Mouse (Mus musculus): ENCODE results near the gene Lnpk. TPM values are rescaled to one million over a fixed set of nuclear protein-coding genes. Genes with fewer than 3 reads are reported as not detected.

Gene Lnpk
- polyA plus RNA-seq, 1 experiment from 2014 or later, result 24.9 TPM

DNA sequence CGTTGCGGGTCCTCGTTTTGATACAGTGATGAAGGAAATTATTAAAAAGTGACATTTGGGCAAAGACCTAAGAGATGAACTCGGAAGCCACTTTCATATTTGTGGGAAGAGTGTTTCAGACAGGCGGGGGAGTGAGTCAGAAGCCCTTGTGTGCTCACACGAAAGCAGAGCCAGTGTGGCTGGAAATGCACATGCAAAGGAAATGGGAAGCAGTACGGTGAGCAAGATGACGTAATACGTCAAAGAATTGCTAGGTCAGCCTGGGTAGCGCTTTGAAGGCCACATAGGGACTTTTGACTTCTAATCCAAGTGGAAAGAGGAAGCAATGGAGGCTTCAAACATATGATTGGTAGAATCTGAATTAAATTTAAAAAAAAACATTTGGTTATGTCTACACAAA is 96.6 kb downstream of the Lnpk start:
- no peak overlapping the region for H3K4me3 ChIP-seq
- H3K9ac ChIP-seq, result no peak overlapping the region
- H3K27me3 ChIP-seq (replicated peaks), result 0 out of 2 replicates have a peak, but pooled peaks cover 3% of the 10 kb centered on the region
- no peak overlapping the region for H3K4me2 ChIP-seq
- no peaks in the 10 kb centered on the region for H3K36me3 ChIP-seq
- no peak for ATAC-seq
- no peaks in the 10 kb centered on the region for H3K4me1 ChIP-seq
- no peak overlapping the region for H3K27ac ChIP-seq
- 68% methylated on average over 10 of the region's 10 CpGs for WGBS (ENCODE audit: insufficient replicate concordance)
- no peaks in the 10 kb centered on the region for H3K9me3 ChIP-seq (replicated peaks)

- Histone ChIP-seq H3K4me1 (no peaks in the 10 kb centered on the region), H3K9ac (no peak overlapping the region), H3K9me3 (replicated peaks) (no peaks in the 10 kb centered on the region), H3K36me3 (no peaks in the 10 kb centered on the region), H3K4me2 (no peak overlapping the region), H3K4me3 (no peak overlapping the region), H3K27me3 (replicated peaks) (0 out of 2 replicates have a peak, but pooled peaks cover 3% of the 10 kb centered on the region), H3K27ac (no peak overlapping the region)
- no peak for ATAC-seq
- WGBS (ENCODE audit: insufficient replicate concordance), result 75% methylated on average over 10 of the region's 10 CpGs
Measured at GRCm38 (mm10) chr2:74482086-74482485, 97.1 kb downstream of the Lnpk start.

Other genes with a start within 250 kb of the Lnpk start
- not detected in 2 replicates for gene Evx2, start 80.1 kb upstream of the Lnpk start, polyA plus RNA-seq (2016; fragmentation: Nextera tagmentation; extraction: Ambion mirVana)
- gene Hoxd13, start 88.9 kb upstream of the Lnpk start, polyA plus RNA-seq (2016; fragmentation: Nextera tagmentation; extraction: Ambion mirVana), result 0.10 TPM in 1 of 2 replicates, not detected in the other
- not detected in 2 replicates for gene Hoxd12, start 95.6 kb upstream of the Lnpk start, polyA plus RNA-seq (2016; fragmentation: Nextera tagmentation; extraction: Ambion mirVana)
- not detected in 2 replicates for gene Hoxd11, start 100.1 kb upstream of the Lnpk start, polyA plus RNA-seq (2016; fragmentation: Nextera tagmentation; extraction: Ambion mirVana)
- not detected in 2 replicates for gene Hoxd10, start 112.5 kb upstream of the Lnpk start, polyA plus RNA-seq (2016; fragmentation: Nextera tagmentation; extraction: Ambion mirVana)
- gene Hoxd9, start 118.3 kb upstream of the Lnpk start, polyA plus RNA-seq (2016; fragmentation: Nextera tagmentation; extraction: Ambion mirVana), result 0.06 TPM in 1 of 2 replicates, not detected in the other
- 0.11 and 0.14 TPM in 2 replicates for gene Hoxd8, start 125.2 kb upstream of the Lnpk start, polyA plus RNA-seq (2016; fragmentation: Nextera tagmentation; extraction: Ambion mirVana)
- gene Hoxd3, start 132.5 kb upstream of the Lnpk start, polyA plus RNA-seq (2016; fragmentation: Nextera tagmentation; extraction: Ambion mirVana), result 0.18 and 0.30 TPM in 2 replicates
- not detected in 2 replicates for gene Hoxd4, start 132.5 kb upstream of the Lnpk start, polyA plus RNA-seq (2016; fragmentation: Nextera tagmentation; extraction: Ambion mirVana)
- not detected in 2 replicates for gene Gm28230, start 147.3 kb upstream of the Lnpk start, polyA plus RNA-seq (2016; fragmentation: Nextera tagmentation; extraction: Ambion mirVana)
- gene Hoxd1, start 183.5 kb upstream of the Lnpk start, polyA plus RNA-seq (2016; fragmentation: Nextera tagmentation; extraction: Ambion mirVana), result 0.07 TPM in 1 of 2 replicates, not detected in the other
- 79.6 and 81.5 TPM in 2 replicates for gene Mtx2, start 246.4 kb upstream of the Lnpk start, polyA plus RNA-seq (2016; fragmentation: Nextera tagmentation; extraction: Ambion mirVana)